In genomic region chr2:127308660-127309059, GRCm38 (mm10) we compare ENCODE assay signal across 14 mouse cellular contexts. TPM values are rescaled to one million over a fixed set of nuclear protein-coding genes. Genes with fewer than 3 reads are reported as not detected.
DNase-seq lines count a peak whose midpoint lies in the region; TF ChIP-seq lines count a peak whose summit lies in the region.
"Had no signal": no experiment of that assay in that cellular context is flagged by ENCODE, and none has a peak within 500 bp of the region (broad histone marks: within the 10 kb centered on the region; RNA-seq: fewer than 3 reads in every experiment).

No protein-coding gene starts in this region.

- H3K27ac ChIP-seq in cortical plate, adult 2 months (ENCODE audit: insufficient read depth, low read length): no peak overlapping the region
- no peak overlapping the region for H3K27ac ChIP-seq in midbrain, embryonic 10.5 days (replicated peaks)
- H3K27ac ChIP-seq: forebrain, embryonic 13.5 days; liver, embryonic 15.5 days had no signal

- H3K9me3 ChIP-seq in midbrain, embryonic 10.5 days (replicated peaks): no peaks in the 10 kb centered on the region
- H3K9me3 ChIP-seq: forebrain, embryonic 13.5 days; liver, embryonic 15.5 days had no signal

- no peaks in the 10 kb centered on the region for H3K36me3 ChIP-seq in midbrain, embryonic 10.5 days
- H3K36me3 ChIP-seq: liver, embryonic 15.5 days had no signal

- TF ChIP-seq POLR2A in cortical plate, adult 2 months (IDR thresholded peaks at IDR 0.05; ENCODE audit: extremely low read depth, insufficient read depth, low read length): no peak

- no peaks in the 10 kb centered on the region for H3K4me1 ChIP-seq in cortical plate, adult 2 months (ENCODE audit: control insufficient read depth, insufficient read depth, low read length)
- no peaks in the 10 kb centered on the region for H3K4me1 ChIP-seq in midbrain, embryonic 10.5 days
- H3K4me1 ChIP-seq: forebrain, embryonic 13.5 days; liver, embryonic 15.5 days had no signal

- TF ChIP-seq CTCF in cortical plate, adult 2 months (IDR thresholded peaks at IDR 0.05; ENCODE audit: extremely low read depth, insufficient read depth, low read length): peak; percentile 32; the same call in 1 of the 2 replicates

- no peaks in the 10 kb centered on the region for H3K27me3 ChIP-seq in midbrain, embryonic 10.5 days (ENCODE audit: low read depth, poor library complexity, severe bottlenecking)
- H3K27me3 ChIP-seq: forebrain, embryonic 13.5 days; liver, embryonic 15.5 days had no signal

- no peak overlapping the region for H3K4me3 ChIP-seq in cortical plate, adult 2 months (ENCODE audit: insufficient read depth, low read length)
- no peak overlapping the region for H3K4me3 ChIP-seq in midbrain, embryonic 10.5 days
- H3K4me3 ChIP-seq: forebrain, embryonic 13.5 days; liver, embryonic 15.5 days had no signal

- DNase-seq in kidney, adult 9 months: peak; percentile 32
- no peak for DNase-seq in kidney, adult 8-10 months
- DNase-seq in 3T3-L1 (ENCODE audit: low read depth, low spot score): peak; percentile 27
- DNase-seq in CD4-positive helper T cell, adult 2 months (ENCODE audit: low read depth, low spot score): peak; percentile 71
- DNase-seq in neural tube, embryonic 10.5 days (ENCODE audit: extremely low spot score, low spot score): no peak
- DNase-seq in Muller cell, postnatal 12 days (ENCODE audit: inconsistent ontology term): no peak
- DNase-seq in midbrain, embryonic 10.5 days (ENCODE audit: low spot score): no peak
- DNase-seq: cerebellum, postnatal 25 days; heart, postnatal 14 days; layer of hippocampus, adult 9-11 months; spleen, adult 18-20 months had no signal

- 90% methylated on average over 2 of the region's 2 CpGs for WGBS in midbrain, embryonic 10.5 days

RNA-seq across cellular contexts. Expression of gene Dusp2, which starts 27.3 kb away (rescaled TPM):
- 1.6 and 1.8 TPM in 2 replicates for polyA plus RNA-seq in cortical plate, adult 2 months (2012; rRNA removed)
- polyA plus RNA-seq in midbrain, embryonic 10.5 days (2016; fragmentation: Nextera tagmentation; extraction: Ambion mirVana): 3.2 and 3.9 TPM in 2 replicates

RNA-seq across cellular contexts. Expression of gene Astl, which starts 29.8 kb away (rescaled TPM):
- not detected in 2 replicates for polyA plus RNA-seq in cortical plate, adult 2 months (2012; rRNA removed)
- not detected in 2 replicates for polyA plus RNA-seq in midbrain, embryonic 10.5 days (2016; fragmentation: Nextera tagmentation; extraction: Ambion mirVana)
- polyA plus RNA-seq: forebrain, embryonic 13.5 days had no signal

RNA-seq across cellular contexts. Expression of gene Stard7, which starts 38.6 kb away (rescaled TPM):
- 96.1 and 97.6 TPM in 2 replicates for polyA plus RNA-seq in cortical plate, adult 2 months (2012; rRNA removed)
- polyA plus RNA-seq in midbrain, embryonic 10.5 days (2016; fragmentation: Nextera tagmentation; extraction: Ambion mirVana): 81.9 and 86.0 TPM in 2 replicates

RNA-seq across cellular contexts. Expression of gene Adra2b, which starts 54.3 kb away (rescaled TPM):
- 0.11 and 0.25 TPM in 2 replicates for polyA plus RNA-seq in cortical plate, adult 2 months (2012; rRNA removed)
- polyA plus RNA-seq in midbrain, embryonic 10.5 days (2016; fragmentation: Nextera tagmentation; extraction: Ambion mirVana): 2.6 and 2.8 TPM in 2 replicates

Comparison
In these comparisons a context has a peak if more than half of its experiments do, and no peak if none do; other contexts are left out.
1. DNase-seq: peak in kidney, adult 9 months (single experiment), 3T3-L1 (single experiment) and CD4-positive helper T cell, adult 2 months (single experiment); none in kidney, adult 8-10 months (0 of 2), neural tube, embryonic 10.5 days (single experiment), Muller cell, postnatal 12 days (single experiment) and midbrain, embryonic 10.5 days (single experiment).